Mouse (Mus musculus): ENCODE data around the gene Cdh23. TPM values are rescaled to one million over a fixed set of nuclear protein-coding genes. Genes with fewer than 3 reads are reported as not detected.

Gene Cdh23
- polyA plus RNA-seq, 1 experiment from 2014 or later = 0.87 TPM

GRCm38 (mm10) chr10:60310629-60311028 lies 385.7 kb downstream of the Cdh23 start:
- ATAC-seq (replicated peaks; ENCODE audit: insufficient number of reproducible peaks, low FRiP score, low TSS enrichment, low read depth) = no peak
- Histone ChIP-seq H3K9me3 (replicated peaks; ENCODE audit: control insufficient read depth, low read length) (no peaks in the 10 kb centered on the region), H3K4me3 (ENCODE audit: low read depth, low read length) (no peak overlapping the region), H3K27ac (replicated peaks; ENCODE audit: low read depth, low read length) (no peak overlapping the region), H3K4me2 (ENCODE audit: low read depth, low read length) (no peak overlapping the region), H3K4me1 (ENCODE audit: control insufficient read depth, insufficient read depth, low read length) (no peaks in the 10 kb centered on the region), H3K9ac (replicated peaks; ENCODE audit: low read length) (no peak overlapping the region), H3K36me3 (replicated peaks; ENCODE audit: control insufficient read depth, insufficient read depth, low read depth, low read length) (no peaks in the 10 kb centered on the region), H3K27me3 (ENCODE audit: control insufficient read depth, insufficient read depth, low read length) (no peaks in the 10 kb centered on the region)
- 90% methylated on average over 13 of the region's 13 CpGs for WGBS
- no peak for DNase-seq (ENCODE audit: low spot score)

GRCm38 (mm10) chr10:60304854-60305628 lies 391.2 kb downstream of the Cdh23 start:
- ATAC-seq (replicated peaks; ENCODE audit: insufficient number of reproducible peaks, low FRiP score, low TSS enrichment, low read depth) (peak; percentile 66), DNase-seq (ENCODE audit: low spot score) (peak; percentile 89)
- H3K36me3 ChIP-seq (replicated peaks; ENCODE audit: control insufficient read depth, insufficient read depth, low read depth, low read length) = peaks cover 2% of the 10 kb centered on the region
- H3K27ac ChIP-seq (replicated peaks; ENCODE audit: low read depth, low read length) = no peak overlapping the region
- no peak overlapping the region for H3K9ac ChIP-seq (replicated peaks; ENCODE audit: low read length)
- no peaks in the 10 kb centered on the region for H3K9me3 ChIP-seq (replicated peaks; ENCODE audit: control insufficient read depth, low read length)
- 69% methylated on average over 15 of the region's 15 CpGs for WGBS
- H3K4me1 ChIP-seq (ENCODE audit: control insufficient read depth, insufficient read depth, low read length) = no peaks in the 10 kb centered on the region
- H3K4me3 ChIP-seq (ENCODE audit: low read depth, low read length) = no peak overlapping the region
- H3K27me3 ChIP-seq (ENCODE audit: control insufficient read depth, insufficient read depth, low read length) = no peaks in the 10 kb centered on the region
- H3K4me2 ChIP-seq (ENCODE audit: low read depth, low read length) = no peak overlapping the region

GRCm38 (mm10) chr10:60303419-60303818 lies 392.9 kb downstream of the Cdh23 start:
- H3K4me3 ChIP-seq (ENCODE audit: low read depth, low read length) = no peak overlapping the region
- DNase-seq (ENCODE audit: low spot score) = no peak
- no peak overlapping the region for H3K4me2 ChIP-seq (ENCODE audit: low read depth, low read length)
- peaks cover 10% of the 10 kb centered on the region for H3K36me3 ChIP-seq (replicated peaks; ENCODE audit: control insufficient read depth, insufficient read depth, low read depth, low read length)
- H3K9ac ChIP-seq (replicated peaks; ENCODE audit: low read length) = no peak overlapping the region
- H3K9me3 ChIP-seq (replicated peaks; ENCODE audit: control insufficient read depth, low read length) = no peaks in the 10 kb centered on the region
- H3K27me3 ChIP-seq (ENCODE audit: control insufficient read depth, insufficient read depth, low read length) = no peaks in the 10 kb centered on the region
- H3K4me1 ChIP-seq (ENCODE audit: control insufficient read depth, insufficient read depth, low read length) = no peaks in the 10 kb centered on the region
- H3K27ac ChIP-seq (replicated peaks; ENCODE audit: low read depth, low read length) = no peak overlapping the region
- ATAC-seq (replicated peaks; ENCODE audit: insufficient number of reproducible peaks, low FRiP score, low TSS enrichment, low read depth) = no peak
- 86% methylated on average over 17 of the region's 17 CpGs for WGBS

GRCm38 (mm10) chr10:60299636-60300035 lies 396.7 kb downstream of the Cdh23 start:
- Histone ChIP-seq H3K4me3 (ENCODE audit: low read depth, low read length) (no peak overlapping the region), H3K27me3 (ENCODE audit: control insufficient read depth, insufficient read depth, low read length) (no peaks in the 10 kb centered on the region), H3K9ac (replicated peaks; ENCODE audit: low read length) (no peak overlapping the region), H3K4me1 (ENCODE audit: control insufficient read depth, insufficient read depth, low read length) (no peaks in the 10 kb centered on the region), H3K4me2 (ENCODE audit: low read depth, low read length) (no peak overlapping the region), H3K27ac (replicated peaks; ENCODE audit: low read depth, low read length) (no peak overlapping the region), H3K9me3 (replicated peaks; ENCODE audit: control insufficient read depth, low read length) (no peaks in the 10 kb centered on the region), H3K36me3 (replicated peaks; ENCODE audit: control insufficient read depth, insufficient read depth, low read depth, low read length) (peaks cover 10% of the 10 kb centered on the region)
- DNase-seq (ENCODE audit: low spot score) = no peak
- ATAC-seq (replicated peaks; ENCODE audit: insufficient number of reproducible peaks, low FRiP score, low TSS enrichment, low read depth) = no peak
- 95% methylated on average over 12 of the region's 12 CpGs for WGBS

GRCm38 (mm10) chr10:60296027-60296426 lies 400.3 kb downstream of the Cdh23 start:
- no peak overlapping the region for H3K9ac ChIP-seq (replicated peaks; ENCODE audit: low read length)
- H3K4me1 ChIP-seq (ENCODE audit: control insufficient read depth, insufficient read depth, low read length) = no peaks in the 10 kb centered on the region
- DNase-seq (ENCODE audit: low spot score) = no peak
- peaks cover 10% of the 10 kb centered on the region for H3K36me3 ChIP-seq (replicated peaks; ENCODE audit: control insufficient read depth, insufficient read depth, low read depth, low read length)
- H3K4me3 ChIP-seq (ENCODE audit: low read depth, low read length) = no peak overlapping the region
- H3K27ac ChIP-seq (replicated peaks; ENCODE audit: low read depth, low read length) = no peak overlapping the region
- no peak for ATAC-seq (replicated peaks; ENCODE audit: insufficient number of reproducible peaks, low FRiP score, low TSS enrichment, low read depth)
- H3K4me2 ChIP-seq (ENCODE audit: low read depth, low read length) = no peak overlapping the region
- H3K9me3 ChIP-seq (replicated peaks; ENCODE audit: control insufficient read depth, low read length) = no peaks in the 10 kb centered on the region
- H3K27me3 ChIP-seq (ENCODE audit: control insufficient read depth, insufficient read depth, low read length) = no peaks in the 10 kb centered on the region
- WGBS = 79% methylated on average over 9 of the region's 9 CpGs

GRCm38 (mm10) chr10:60295356-60295755 lies 400.9 kb downstream of the Cdh23 start:
- DNase-seq (ENCODE audit: low spot score) (no peak), ATAC-seq (replicated peaks; ENCODE audit: insufficient number of reproducible peaks, low FRiP score, low TSS enrichment, low read depth) (no peak)
- Histone ChIP-seq H3K36me3 (replicated peaks; ENCODE audit: control insufficient read depth, insufficient read depth, low read depth, low read length) (peaks cover 10% of the 10 kb centered on the region), H3K9ac (replicated peaks; ENCODE audit: low read length) (no peak overlapping the region), H3K27me3 (ENCODE audit: control insufficient read depth, insufficient read depth, low read length) (no peaks in the 10 kb centered on the region), H3K4me2 (ENCODE audit: low read depth, low read length) (no peak overlapping the region), H3K4me1 (ENCODE audit: control insufficient read depth, insufficient read depth, low read length) (no peaks in the 10 kb centered on the region), H3K9me3 (replicated peaks; ENCODE audit: control insufficient read depth, low read length) (no peaks in the 10 kb centered on the region), H3K4me3 (ENCODE audit: low read depth, low read length) (no peak overlapping the region), H3K27ac (replicated peaks; ENCODE audit: low read depth, low read length) (no peak overlapping the region)
- 87% methylated on average over 3 of the region's 3 CpGs for WGBS

GRCm38 (mm10) chr10:60294621-60295020 lies 401.7 kb downstream of the Cdh23 start:
- no peak for DNase-seq (ENCODE audit: low spot score)
- WGBS = 83% methylated on average over 7 of the region's 7 CpGs
- Histone ChIP-seq H3K4me3 (ENCODE audit: low read depth, low read length) (no peak overlapping the region), H3K4me2 (ENCODE audit: low read depth, low read length) (no peak overlapping the region), H3K27ac (replicated peaks; ENCODE audit: low read depth, low read length) (no peak overlapping the region), H3K9me3 (replicated peaks; ENCODE audit: control insufficient read depth, low read length) (no peaks in the 10 kb centered on the region), H3K36me3 (replicated peaks; ENCODE audit: control insufficient read depth, insufficient read depth, low read depth, low read length) (peaks cover 6% of the 10 kb centered on the region), H3K4me1 (ENCODE audit: control insufficient read depth, insufficient read depth, low read length) (no peaks in the 10 kb centered on the region), H3K27me3 (ENCODE audit: control insufficient read depth, insufficient read depth, low read length) (no peaks in the 10 kb centered on the region), H3K9ac (replicated peaks; ENCODE audit: low read length) (no peak overlapping the region)
- no peak for ATAC-seq (replicated peaks; ENCODE audit: insufficient number of reproducible peaks, low FRiP score, low TSS enrichment, low read depth)

- Histone ChIP-seq H3K9ac (replicated peaks; ENCODE audit: low read length) (no peak overlapping the region), H3K27me3 (ENCODE audit: control insufficient read depth, insufficient read depth, low read length) (no peaks in the 10 kb centered on the region), H3K4me1 (ENCODE audit: control insufficient read depth, insufficient read depth, low read length) (no peaks in the 10 kb centered on the region), H3K4me3 (ENCODE audit: low read depth, low read length) (no peak overlapping the region), H3K4me2 (ENCODE audit: low read depth, low read length) (no peak overlapping the region), H3K27ac (replicated peaks; ENCODE audit: low read depth, low read length) (no peak overlapping the region), H3K36me3 (replicated peaks; ENCODE audit: control insufficient read depth, insufficient read depth, low read depth, low read length) (no peaks in the 10 kb centered on the region; the same call in none of the 2 replicates), H3K9me3 (replicated peaks; ENCODE audit: control insufficient read depth, low read length) (no peaks in the 10 kb centered on the region)
- no peak for DNase-seq (ENCODE audit: low spot score)
- no peak for ATAC-seq (replicated peaks; ENCODE audit: insufficient number of reproducible peaks, low FRiP score, low TSS enrichment, low read depth)
- 90% methylated on average over 8 of the region's 8 CpGs for WGBS
Measured at GRCm38 (mm10) chr10:60292209-60292608, 404.1 kb downstream of the Cdh23 start.
